Mouse (Mus musculus): ENCODE data around the gene Zfyve16. TPM values are rescaled to one million over a fixed set of nuclear protein-coding genes. Genes with fewer than 3 reads are reported as not detected.

The Zfyve16 gene
- polyA plus RNA-seq, 1 experiment from 2014 or later, result 14.6 TPM

- no peak overlapping the region for H3K4me3 ChIP-seq (ENCODE audit: low read depth, low read length)
- ATAC-seq (ENCODE audit: insufficient number of reproducible peaks, insufficient read depth, low FRiP score, low read depth), result no peak
- WGBS, result 83% methylated on average over 6 of the region's 6 CpGs
Measured at GRCm38 (mm10) chr13:92540997-92541396, 10.3 kb upstream of the Zfyve16 start.

GRCm38 (mm10) chr13:92539126-92539525 lies 8.5 kb upstream of the Zfyve16 start:
- Histone ChIP-seq H3K4me2 (replicated peaks; ENCODE audit: low read depth, low read length) (no peak overlapping the region), H3K9me3 (ENCODE audit: control insufficient read depth, low read depth, low read length) (no peaks in the 10 kb centered on the region), H3K27ac (ENCODE audit: low read length) (no peak overlapping the region), H3K9ac (replicated peaks; ENCODE audit: low read depth, low read length) (no peak overlapping the region), H3K4me1 (ENCODE audit: control insufficient read depth, insufficient read depth, low read length) (no peaks in the 10 kb centered on the region), H3K27me3 (ENCODE audit: control insufficient read depth, insufficient read depth, low read length) (no peaks in the 10 kb centered on the region), H3K36me3 (ENCODE audit: control insufficient read depth, insufficient read depth, low read length) (no peaks in the 10 kb centered on the region), H3K4me3 (ENCODE audit: low read depth, low read length) (no peak overlapping the region)
- ATAC-seq (ENCODE audit: insufficient number of reproducible peaks, insufficient read depth, low FRiP score, low read depth), result no peak
- WGBS, result 49% methylated on average over 4 of the region's 4 CpGs

More at GRCm38 (mm10) chr13:92540997-92541396, 10.3 kb upstream of the Zfyve16 start:
- H3K9me3 ChIP-seq (ENCODE audit: control insufficient read depth, low read depth, low read length), result no peaks in the 10 kb centered on the region
- H3K27me3 ChIP-seq (ENCODE audit: control insufficient read depth, insufficient read depth, low read length), result no peaks in the 10 kb centered on the region
- no peaks in the 10 kb centered on the region for H3K36me3 ChIP-seq (ENCODE audit: control insufficient read depth, insufficient read depth, low read length)
- no peak overlapping the region for H3K4me2 ChIP-seq (replicated peaks; ENCODE audit: low read depth, low read length)
- no peak overlapping the region for H3K27ac ChIP-seq (ENCODE audit: low read length)
- no peaks in the 10 kb centered on the region for H3K4me1 ChIP-seq (ENCODE audit: control insufficient read depth, insufficient read depth, low read length)
- no peak overlapping the region for H3K9ac ChIP-seq (replicated peaks; ENCODE audit: low read depth, low read length)

- Histone ChIP-seq H3K4me2 (replicated peaks; ENCODE audit: low read depth, low read length) (no peak overlapping the region), H3K27ac (ENCODE audit: low read length) (no peak overlapping the region), H3K4me1 (ENCODE audit: control insufficient read depth, insufficient read depth, low read length) (peaks cover 9% of the 10 kb centered on the region; the same call in 1 of the 2 replicates), H3K36me3 (ENCODE audit: control insufficient read depth, insufficient read depth, low read length) (no peaks in the 10 kb centered on the region), H3K4me3 (ENCODE audit: low read depth, low read length) (no peak overlapping the region), H3K9ac (replicated peaks; ENCODE audit: low read depth, low read length) (no peak overlapping the region), H3K9me3 (ENCODE audit: control insufficient read depth, low read depth, low read length) (no peaks in the 10 kb centered on the region), H3K27me3 (ENCODE audit: control insufficient read depth, insufficient read depth, low read length) (no peaks in the 10 kb centered on the region)
- 41% methylated on average over 2 of the region's 2 CpGs for WGBS
- ATAC-seq (ENCODE audit: insufficient number of reproducible peaks, insufficient read depth, low FRiP score, low read depth), result no peak
Measured at GRCm38 (mm10) chr13:92533801-92534200, 3.1 kb upstream of the Zfyve16 start.

GRCm38 (mm10) chr13:92532216-92532615 lies 1.5 kb upstream of the Zfyve16 start:
- H3K4me1 ChIP-seq (ENCODE audit: control insufficient read depth, insufficient read depth, low read length), result peaks cover 9% of the 10 kb centered on the region; the same call in 1 of the 2 replicates
- no peak overlapping the region for H3K4me3 ChIP-seq (ENCODE audit: low read depth, low read length)
- H3K9me3 ChIP-seq (ENCODE audit: control insufficient read depth, low read depth, low read length), result no peaks in the 10 kb centered on the region
- no peak overlapping the region for H3K27ac ChIP-seq (ENCODE audit: low read length)
- no peaks in the 10 kb centered on the region for H3K36me3 ChIP-seq (ENCODE audit: control insufficient read depth, insufficient read depth, low read length)
- no peak overlapping the region for H3K4me2 ChIP-seq (replicated peaks; ENCODE audit: low read depth, low read length)
- 64% methylated on average over 2 of the region's 2 CpGs for WGBS
- H3K9ac ChIP-seq (replicated peaks; ENCODE audit: low read depth, low read length), result no peak overlapping the region
- no peaks in the 10 kb centered on the region for H3K27me3 ChIP-seq (ENCODE audit: control insufficient read depth, insufficient read depth, low read length)
- ATAC-seq (ENCODE audit: insufficient number of reproducible peaks, insufficient read depth, low FRiP score, low read depth), result no peak

GRCm38 (mm10) chr13:92531237-92531636 lies 569 bp upstream of the Zfyve16 start:
- peak overlapping the region; percentile 74 for H3K9ac ChIP-seq (replicated peaks; ENCODE audit: low read depth, low read length)
- peak overlapping the region; percentile 66 for H3K4me2 ChIP-seq (replicated peaks; ENCODE audit: low read depth, low read length)
- H3K27me3 ChIP-seq (ENCODE audit: control insufficient read depth, insufficient read depth, low read length), result no peaks in the 10 kb centered on the region
- H3K9me3 ChIP-seq (ENCODE audit: control insufficient read depth, low read depth, low read length), result no peaks in the 10 kb centered on the region
- H3K4me3 ChIP-seq (ENCODE audit: low read depth, low read length), result peak overlapping the region; percentile 76
- 5% methylated on average over 15 of the region's 15 CpGs for WGBS
- peak overlapping the region; percentile 93 for H3K27ac ChIP-seq (ENCODE audit: low read length)
- peaks cover 9% of the 10 kb centered on the region; the same call in 1 of the 2 replicates for H3K4me1 ChIP-seq (ENCODE audit: control insufficient read depth, insufficient read depth, low read length)
- no peaks in the 10 kb centered on the region for H3K36me3 ChIP-seq (ENCODE audit: control insufficient read depth, insufficient read depth, low read length)
- 0 out of 2 replicates have a peak, but pooled peaks have one; percentile 1 for ATAC-seq (ENCODE audit: insufficient number of reproducible peaks, insufficient read depth, low FRiP score, low read depth)

DNA sequence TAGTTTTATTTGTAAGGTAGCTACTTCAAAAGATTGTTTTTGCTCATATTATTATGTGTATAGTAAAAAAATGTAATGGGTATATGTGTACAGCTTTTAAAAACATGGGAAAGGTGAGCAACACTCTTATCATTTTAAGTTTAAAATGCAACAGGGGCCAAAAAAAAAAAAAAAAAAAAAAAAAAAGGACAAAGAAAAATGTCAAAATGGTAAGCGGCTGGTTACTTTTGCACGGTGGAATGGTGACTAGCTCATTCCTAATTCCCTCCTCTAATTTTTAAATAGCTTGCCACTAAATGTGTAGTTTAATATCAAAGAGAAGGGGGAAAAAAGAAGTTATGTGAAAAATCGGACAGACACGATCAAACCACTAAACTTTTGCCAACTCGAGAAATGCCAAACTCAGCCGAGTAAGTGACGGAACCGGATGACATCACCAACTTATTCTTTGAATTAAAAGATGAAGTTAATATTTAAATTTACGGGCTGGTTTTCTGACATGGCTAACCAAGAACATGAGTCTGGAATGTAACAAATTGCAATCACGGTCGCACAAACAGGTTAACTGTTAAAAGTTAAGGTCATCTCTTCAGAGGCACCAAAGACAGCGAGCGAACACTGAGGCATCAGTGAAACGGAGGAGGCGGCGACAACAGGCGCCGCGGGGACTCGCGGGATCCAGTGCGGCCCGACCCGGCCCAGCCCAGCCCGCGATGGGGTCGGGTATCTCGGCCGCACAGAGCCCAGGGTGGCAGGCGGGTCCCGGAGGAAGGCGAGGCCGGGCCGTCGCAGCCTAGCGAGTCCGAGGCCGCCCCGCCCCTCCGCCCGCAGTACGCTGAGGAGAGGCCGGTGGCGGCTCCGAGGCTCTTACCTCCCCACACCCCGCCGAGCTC lies 594 bp downstream of the Zfyve16 start:
- Histone ChIP-seq H3K27ac (ENCODE audit: low read length) (peak overlapping the region; percentile 93), H3K9me3 (ENCODE audit: control insufficient read depth, low read depth, low read length) (no peaks in the 10 kb centered on the region), H3K4me1 (ENCODE audit: control insufficient read depth, insufficient read depth, low read length) (peaks cover 9% of the 10 kb centered on the region; the same call in 1 of the 2 replicates), H3K9ac (replicated peaks; ENCODE audit: low read depth, low read length) (peak overlapping the region; percentile 74), H3K4me3 (ENCODE audit: low read depth, low read length) (peak overlapping the region; percentile 76), H3K27me3 (ENCODE audit: control insufficient read depth, insufficient read depth, low read length) (no peaks in the 10 kb centered on the region), H3K4me2 (replicated peaks; ENCODE audit: low read depth, low read length) (peak overlapping the region; percentile 66), H3K36me3 (ENCODE audit: control insufficient read depth, insufficient read depth, low read length) (no peaks in the 10 kb centered on the region)
- WGBS, result 2% methylated on average over 47 of the region's 47 CpGs
- ATAC-seq (ENCODE audit: insufficient number of reproducible peaks, insufficient read depth, low FRiP score, low read depth), result peak; percentile 91; the same call in 1 of the 2 replicates

DNA sequence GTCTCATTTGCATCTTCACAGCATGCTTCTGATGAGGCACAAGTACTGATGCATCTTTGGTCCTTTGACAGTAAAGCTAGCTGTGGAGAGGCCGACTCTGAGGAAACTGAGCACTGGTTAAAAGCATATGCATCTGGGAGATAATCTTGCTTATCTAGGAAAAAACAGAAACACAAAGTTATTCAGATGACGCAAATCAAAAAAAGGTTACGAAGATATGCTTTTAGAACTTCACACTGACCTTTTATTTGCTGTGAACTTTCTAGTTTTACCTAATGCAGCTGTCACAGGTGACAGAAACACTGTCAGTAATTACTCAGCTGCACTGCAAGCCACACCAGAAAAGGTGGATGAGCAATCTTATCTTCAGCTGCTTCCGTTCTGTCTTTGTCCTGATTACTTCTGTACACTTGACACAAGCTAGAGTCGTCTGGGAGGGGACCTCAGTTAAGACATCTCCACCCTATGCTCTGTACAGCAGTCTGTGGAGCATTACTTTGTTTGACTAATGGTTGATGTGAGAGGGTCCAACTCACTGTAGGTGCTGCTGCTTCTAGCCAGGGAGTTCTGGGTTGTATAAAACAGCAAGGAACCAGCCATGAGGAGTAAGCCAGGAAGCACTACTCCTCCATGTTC lies 7.4 kb downstream of the Zfyve16 start:
- H3K9me3 ChIP-seq (ENCODE audit: control insufficient read depth, low read depth, low read length), result no peaks in the 10 kb centered on the region
- no peaks in the 10 kb centered on the region for H3K27me3 ChIP-seq (ENCODE audit: control insufficient read depth, insufficient read depth, low read length)
- H3K4me1 ChIP-seq (ENCODE audit: control insufficient read depth, insufficient read depth, low read length), result no peaks in the 10 kb centered on the region
- H3K27ac ChIP-seq (ENCODE audit: low read length), result no peak overlapping the region
- H3K4me2 ChIP-seq (replicated peaks; ENCODE audit: low read depth, low read length), result no peak overlapping the region
- H3K9ac ChIP-seq (replicated peaks; ENCODE audit: low read depth, low read length), result no peak overlapping the region
- ATAC-seq (ENCODE audit: insufficient number of reproducible peaks, insufficient read depth, low FRiP score, low read depth), result no peak
- H3K36me3 ChIP-seq (ENCODE audit: control insufficient read depth, insufficient read depth, low read length), result peaks cover 23% of the 10 kb centered on the region
- 85% methylated on average over 5 of the region's 5 CpGs for WGBS
- H3K4me3 ChIP-seq (ENCODE audit: low read depth, low read length), result no peak overlapping the region

DNA sequence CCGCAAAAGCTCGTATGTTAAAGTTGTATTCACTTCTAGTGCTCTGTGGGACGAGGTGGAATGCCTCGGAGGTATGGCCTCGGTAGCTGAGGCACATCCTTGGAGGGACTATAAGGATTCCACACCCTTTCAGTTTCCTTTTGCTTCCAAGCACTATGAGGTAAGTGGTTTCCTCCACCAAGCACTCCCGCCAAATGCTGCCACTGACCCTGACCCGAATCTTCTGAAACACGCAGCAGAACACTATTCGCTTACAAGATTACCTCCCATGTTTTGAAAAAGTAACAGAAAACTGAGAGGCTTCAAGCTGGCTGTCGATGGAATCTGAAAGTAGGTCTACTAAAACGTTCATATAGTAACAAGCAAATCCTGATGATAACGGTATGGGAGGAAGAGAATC lies 25.8 kb downstream of the Zfyve16 start:
- peaks cover 19% of the 10 kb centered on the region for H3K36me3 ChIP-seq (ENCODE audit: control insufficient read depth, insufficient read depth, low read length)
- 84% methylated on average over 12 of the region's 12 CpGs for WGBS

More for the DNA sequence above, 25.8 kb downstream of the Zfyve16 start:
- H3K4me1 ChIP-seq (ENCODE audit: control insufficient read depth, insufficient read depth, low read length), result no peaks in the 10 kb centered on the region
- H3K4me3 ChIP-seq (ENCODE audit: low read depth, low read length), result no peak overlapping the region
- no peak for ATAC-seq (ENCODE audit: insufficient number of reproducible peaks, insufficient read depth, low FRiP score, low read depth)
- no peak overlapping the region for H3K27ac ChIP-seq (ENCODE audit: low read length)
- no peaks in the 10 kb centered on the region for H3K27me3 ChIP-seq (ENCODE audit: control insufficient read depth, insufficient read depth, low read length)
- no peak overlapping the region for H3K9ac ChIP-seq (replicated peaks; ENCODE audit: low read depth, low read length)
- H3K9me3 ChIP-seq (ENCODE audit: control insufficient read depth, low read depth, low read length), result no peaks in the 10 kb centered on the region
- no peak overlapping the region for H3K4me2 ChIP-seq (replicated peaks; ENCODE audit: low read depth, low read length)
